In genomic region chr7:48879574-48879973, GRCm38 (mm10) we compare ENCODE assay signal across 8 mouse cellular contexts. TPM values are rescaled to one million over a fixed set of nuclear protein-coding genes. Genes with fewer than 3 reads are reported as not detected.
DNase-seq lines count a peak whose midpoint lies in the region; ATAC-seq lines count a peak whose summit lies in the region.

No protein-coding gene starts in this region.

- no peak for ATAC-seq in midbrain, embryonic 16.5 days
- ATAC-seq in forebrain, embryonic 12.5 days (ENCODE audit: low FRiP score): no peak
- ATAC-seq in limb, embryonic 15.5 days (ENCODE audit: insufficient number of reproducible peaks, low FRiP score, low TSS enrichment, low read depth): no peak
- no peak for ATAC-seq in stomach, embryonic 15.5 days (ENCODE audit: insufficient read depth, low FRiP score, low read depth)

- peaks cover 45% of the 10 kb centered on the region for H3K36me3 ChIP-seq in midbrain, embryonic 10.5 days
- H3K36me3 ChIP-seq in midbrain, embryonic 16.5 days (ENCODE audit: control insufficient read depth, insufficient read depth, low read length): no peaks in the 10 kb centered on the region
- peaks cover 37% of the 10 kb centered on the region for H3K36me3 ChIP-seq in forebrain, embryonic 12.5 days (replicated peaks)
- H3K36me3 ChIP-seq in limb, embryonic 15.5 days: peaks cover 17% of the 10 kb centered on the region
- H3K36me3 ChIP-seq in stomach, embryonic 15.5 days: peaks cover 14% of the 10 kb centered on the region

- H3K9ac ChIP-seq in midbrain, embryonic 16.5 days (ENCODE audit: low read depth, low read length): no peak overlapping the region
- H3K9ac ChIP-seq in forebrain, embryonic 12.5 days: peak overlapping the region; percentile 45
- H3K9ac ChIP-seq in limb, embryonic 15.5 days: no peak overlapping the region
- H3K9ac ChIP-seq in stomach, embryonic 15.5 days: no peak overlapping the region

- WGBS in midbrain, embryonic 10.5 days: 81% methylated on average over 3 of the region's 3 CpGs
- 55% methylated on average over 3 of the region's 3 CpGs for WGBS in midbrain, embryonic 16.5 days
- WGBS in forebrain, embryonic 12.5 days: 56% methylated on average over 3 of the region's 3 CpGs
- WGBS in limb, embryonic 15.5 days: 45% methylated on average over 3 of the region's 3 CpGs
- 58% methylated on average over 3 of the region's 3 CpGs for WGBS in stomach, embryonic 15.5 days

- peaks cover 29% of the 10 kb centered on the region for H3K27me3 ChIP-seq in midbrain, embryonic 10.5 days (ENCODE audit: low read depth, poor library complexity, severe bottlenecking)
- H3K27me3 ChIP-seq in midbrain, embryonic 16.5 days (ENCODE audit: control insufficient read depth, insufficient read depth, low read depth, low read length): peaks cover 24% of the 10 kb centered on the region
- H3K27me3 ChIP-seq in forebrain, embryonic 12.5 days: peaks cover 29% of the 10 kb centered on the region
- peaks cover 7% of the 10 kb centered on the region; the same call in 1 of the 2 replicates for H3K27me3 ChIP-seq in limb, embryonic 15.5 days
- H3K27me3 ChIP-seq in stomach, embryonic 15.5 days (replicated peaks): no peaks in the 10 kb centered on the region

- H3K9me3 ChIP-seq in midbrain, embryonic 10.5 days (replicated peaks): no peaks in the 10 kb centered on the region
- no peaks in the 10 kb centered on the region for H3K9me3 ChIP-seq in midbrain, embryonic 16.5 days (replicated peaks; ENCODE audit: control insufficient read depth, low read length, poor library complexity, severe bottlenecking)
- no peaks in the 10 kb centered on the region for H3K9me3 ChIP-seq in forebrain, embryonic 12.5 days
- H3K9me3 ChIP-seq in limb, embryonic 15.5 days: no peaks in the 10 kb centered on the region
- H3K9me3 ChIP-seq in stomach, embryonic 15.5 days: no peaks in the 10 kb centered on the region

- no peak overlapping the region for H3K4me2 ChIP-seq in midbrain, embryonic 16.5 days (ENCODE audit: low read length)
- H3K4me2 ChIP-seq in forebrain, embryonic 12.5 days: peak overlapping the region; percentile 53
- peak overlapping the region; percentile 31 for H3K4me2 ChIP-seq in limb, embryonic 15.5 days
- H3K4me2 ChIP-seq in stomach, embryonic 15.5 days: peak overlapping the region; percentile 50

- H3K4me3 ChIP-seq in midbrain, embryonic 10.5 days: peak overlapping the region; percentile 91
- H3K4me3 ChIP-seq in midbrain, embryonic 16.5 days (ENCODE audit: low read depth, low read length): no peak overlapping the region
- peak overlapping the region; percentile 33 for H3K4me3 ChIP-seq in forebrain, embryonic 12.5 days (replicated peaks)
- H3K4me3 ChIP-seq in limb, embryonic 15.5 days: peak overlapping the region; percentile 27
- H3K4me3 ChIP-seq in stomach, embryonic 15.5 days (replicated peaks): peak overlapping the region; percentile 29

- H3K27ac ChIP-seq in midbrain, embryonic 10.5 days (replicated peaks): no peak overlapping the region
- no peak overlapping the region for H3K27ac ChIP-seq in midbrain, embryonic 16.5 days (ENCODE audit: low read length)
- H3K27ac ChIP-seq in forebrain, embryonic 12.5 days: no peak overlapping the region
- no peak overlapping the region for H3K27ac ChIP-seq in limb, embryonic 15.5 days
- H3K27ac ChIP-seq in stomach, embryonic 15.5 days: no peak overlapping the region

- DNase-seq in midbrain, embryonic 10.5 days (ENCODE audit: low spot score): no peak
- DNase-seq in thymus, adult 18-20 months: no peak
- DNase-seq in cerebellum, adult 18-20 months: no peak
- DNase-seq in urinary bladder, adult 18-20 months (ENCODE audit: low spot score in 2 of 2): no peak

- peaks cover 35% of the 10 kb centered on the region for H3K4me1 ChIP-seq in midbrain, embryonic 10.5 days
- peaks cover 9% of the 10 kb centered on the region for H3K4me1 ChIP-seq in midbrain, embryonic 16.5 days (ENCODE audit: control insufficient read depth, insufficient read depth, low read length)
- H3K4me1 ChIP-seq in forebrain, embryonic 12.5 days: peaks cover 23% of the 10 kb centered on the region
- peaks cover 27% of the 10 kb centered on the region for H3K4me1 ChIP-seq in limb, embryonic 15.5 days
- H3K4me1 ChIP-seq in stomach, embryonic 15.5 days: peaks cover 21% of the 10 kb centered on the region

RNA-seq across cellular contexts. Expression of gene E2f8, which starts 1.8 kb away (rescaled TPM):
- 17.1 and 18.8 TPM in 2 replicates for polyA plus RNA-seq in midbrain, embryonic 10.5 days (2016; fragmentation: Nextera tagmentation; extraction: Ambion mirVana)
- 1.5 and 1.7 TPM in 2 replicates for polyA plus RNA-seq in midbrain, embryonic 16.5 days (2015; fragmentation: Nextera tagmentation; extraction: Ambion mirVana)
- polyA plus RNA-seq in forebrain, embryonic 12.5 days (2016; fragmentation: Nextera tagmentation; extraction: Ambion mirVana): 19.1 and 20.9 TPM in 2 replicates
- polyA plus RNA-seq in limb, embryonic 15.5 days (2015; fragmentation: Nextera tagmentation; extraction: Ambion mirVana): 16.4 and 18.6 TPM in 2 replicates
- polyA plus RNA-seq in stomach, embryonic 15.5 days (2015; fragmentation: Nextera tagmentation; extraction: Ambion mirVana): 22.6 and 24.7 TPM in 2 replicates

RNA-seq across cellular contexts. Expression of gene Nav2, which starts 28.9 kb away (rescaled TPM):
- 13.7 and 19.4 TPM in 2 replicates for polyA plus RNA-seq in midbrain, embryonic 10.5 days (2016; fragmentation: Nextera tagmentation; extraction: Ambion mirVana)
- polyA plus RNA-seq in midbrain, embryonic 16.5 days (2015; fragmentation: Nextera tagmentation; extraction: Ambion mirVana): 21.5 and 23.6 TPM in 2 replicates
- 8.1 and 10.9 TPM in 2 replicates for polyA plus RNA-seq in forebrain, embryonic 12.5 days (2016; fragmentation: Nextera tagmentation; extraction: Ambion mirVana)
- polyA plus RNA-seq in limb, embryonic 15.5 days (2015; fragmentation: Nextera tagmentation; extraction: Ambion mirVana): 16.2 and 17.3 TPM in 2 replicates
- 20.4 and 22.4 TPM in 2 replicates for polyA plus RNA-seq in stomach, embryonic 15.5 days (2015; fragmentation: Nextera tagmentation; extraction: Ambion mirVana)

RNA-seq across cellular contexts. Expression of gene Csrp3, which starts 31.7 kb away (rescaled TPM):
- 0.22 TPM in 1 of 2 replicates, not detected in the other for polyA plus RNA-seq in midbrain, embryonic 10.5 days (2016; fragmentation: Nextera tagmentation; extraction: Ambion mirVana)
- 0.25 TPM in 1 of 2 replicates, not detected in the other for polyA plus RNA-seq in midbrain, embryonic 16.5 days (2015; fragmentation: Nextera tagmentation; extraction: Ambion mirVana)
- polyA plus RNA-seq in forebrain, embryonic 12.5 days (2016; fragmentation: Nextera tagmentation; extraction: Ambion mirVana): 0.37 and 0.38 TPM in 2 replicates
- polyA plus RNA-seq in limb, embryonic 15.5 days (2015; fragmentation: Nextera tagmentation; extraction: Ambion mirVana): 65.6 and 200 TPM in 2 replicates
- 1.6 and 3.0 TPM in 2 replicates for polyA plus RNA-seq in stomach, embryonic 15.5 days (2015; fragmentation: Nextera tagmentation; extraction: Ambion mirVana)

Comparison
In these comparisons a context has a peak if more than half of its experiments do, and no peak if none do; other contexts are left out.
1. RNA of gene Csrp3, which starts 31.7 kb away (polyA plus RNA-seq): 65.6 to 200 TPM in limb, embryonic 15.5 days; 1.6 to 3.0 TPM in stomach, embryonic 15.5 days, 0.37 to 0.38 TPM in forebrain, embryonic 12.5 days, 0.22 TPM in midbrain, embryonic 10.5 days and 0.25 TPM in midbrain, embryonic 16.5 days; every median in the first group is over 10 times any median in the second.